Mouse (Mus musculus): ENCODE results near the gene Zfp941. TPM values are rescaled to one million over a fixed set of nuclear protein-coding genes. Genes with fewer than 3 reads are reported as not detected.

Zfp941 gene
- polyA plus RNA-seq (2015; fragmentation: Nextera tagmentation; extraction: Ambion mirVana) = 28.8 and 32.3 TPM in 2 replicates

GRCm38 (mm10) chr7:140821653-140822329 lies at the start of gene Zfp941:
Gene Zfp941 (minus strand): TSS chr7:140822178.
- H3K9me3 ChIP-seq (ENCODE audit: control insufficient read depth, low read length) = no peaks in the 10 kb centered on the region
- peak within 1 kb of the TSS; percentile 57 for H3K4me2 ChIP-seq (ENCODE audit: low read length)
- peak; percentile 89 for ATAC-seq
- peaks cover 9% of the 10 kb centered on the region for H3K4me1 ChIP-seq (ENCODE audit: control insufficient read depth, insufficient read depth, low read depth, low read length)
- peak within 1 kb of the TSS; percentile 74 for H3K9ac ChIP-seq (ENCODE audit: low read depth, low read length)
- H3K27me3 ChIP-seq (replicated peaks; ENCODE audit: control insufficient read depth, insufficient read depth, low read length) = no peaks in the 10 kb centered on the region
- peak within 1 kb of the TSS; percentile 89 for H3K27ac ChIP-seq (ENCODE audit: low read depth, low read length)
- H3K4me3 ChIP-seq (ENCODE audit: low read length) = peak within 1 kb of the TSS; percentile 67
- 4% methylated on average over 21 of the region's 21 CpGs for WGBS
- H3K36me3 ChIP-seq (ENCODE audit: control insufficient read depth, insufficient read depth, low read length) = no peaks in the 10 kb centered on the region

GRCm38 (mm10) chr7:140864761-140865160 lies 42.8 kb upstream of the Zfp941 start:
- Histone ChIP-seq H3K4me3 (ENCODE audit: low read length) (no peak overlapping the region), H3K4me2 (ENCODE audit: low read length) (no peak overlapping the region), H3K9me3 (ENCODE audit: control insufficient read depth, low read length) (no peaks in the 10 kb centered on the region), H3K4me1 (ENCODE audit: control insufficient read depth, insufficient read depth, low read depth, low read length) (no peaks in the 10 kb centered on the region), H3K36me3 (ENCODE audit: control insufficient read depth, insufficient read depth, low read length) (peaks cover 40% of the 10 kb centered on the region), H3K9ac (ENCODE audit: low read depth, low read length) (no peak overlapping the region; the same call in 1 of the 2 replicates), H3K27ac (ENCODE audit: low read depth, low read length) (no peak overlapping the region), H3K27me3 (replicated peaks; ENCODE audit: control insufficient read depth, insufficient read depth, low read length) (no peaks in the 10 kb centered on the region)
- WGBS = 88% methylated on average over 12 of the region's 12 CpGs
- ATAC-seq = no peak; the same call in 1 of the 2 replicates

- no peak for ATAC-seq
- H3K4me1 ChIP-seq (ENCODE audit: control insufficient read depth, insufficient read depth, low read depth, low read length) = peaks cover 20% of the 10 kb centered on the region
- no peaks in the 10 kb centered on the region for H3K27me3 ChIP-seq (replicated peaks; ENCODE audit: control insufficient read depth, insufficient read depth, low read length)
- no peak overlapping the region for H3K27ac ChIP-seq (ENCODE audit: low read depth, low read length)
- no peak overlapping the region for H3K4me3 ChIP-seq (ENCODE audit: low read length)
- H3K36me3 ChIP-seq (ENCODE audit: control insufficient read depth, insufficient read depth, low read length) = peaks cover 39% of the 10 kb centered on the region
- no peak overlapping the region; the same call in 1 of the 2 replicates for H3K9ac ChIP-seq (ENCODE audit: low read depth, low read length)
- H3K9me3 ChIP-seq (ENCODE audit: control insufficient read depth, low read length) = no peaks in the 10 kb centered on the region
- 82% methylated on average over 5 of the region's 5 CpGs for WGBS
- no peak overlapping the region for H3K4me2 ChIP-seq (ENCODE audit: low read length)
These were observed 38.8 kb upstream of the Zfp941 start for GRCm38 (mm10) chr7:140860728-140861127.

- Histone ChIP-seq H3K36me3 (ENCODE audit: control insufficient read depth, insufficient read depth, low read length) (peaks cover 39% of the 10 kb centered on the region), H3K27me3 (replicated peaks; ENCODE audit: control insufficient read depth, insufficient read depth, low read length) (no peaks in the 10 kb centered on the region), H3K9ac (ENCODE audit: low read depth, low read length) (no peak overlapping the region), H3K4me1 (ENCODE audit: control insufficient read depth, insufficient read depth, low read depth, low read length) (peaks cover 27% of the 10 kb centered on the region), H3K4me2 (ENCODE audit: low read length) (no peak overlapping the region), H3K9me3 (ENCODE audit: control insufficient read depth, low read length) (no peaks in the 10 kb centered on the region), H3K27ac (ENCODE audit: low read depth, low read length) (no peak overlapping the region), H3K4me3 (ENCODE audit: low read length) (no peak overlapping the region)
- 71% methylated on average over 6 of the region's 6 CpGs for WGBS
- ATAC-seq = no peak
These were observed 38.0 kb upstream of the Zfp941 start for GRCm38 (mm10) chr7:140859997-140860396.

GRCm38 (mm10) chr7:140858746-140859145 lies 36.8 kb upstream of the Zfp941 start:
- Histone ChIP-seq H3K9me3 (ENCODE audit: control insufficient read depth, low read length) (no peaks in the 10 kb centered on the region), H3K4me3 (ENCODE audit: low read length) (no peak overlapping the region; the same call in 1 of the 2 replicates), H3K27me3 (replicated peaks; ENCODE audit: control insufficient read depth, insufficient read depth, low read length) (no peaks in the 10 kb centered on the region), H3K36me3 (ENCODE audit: control insufficient read depth, insufficient read depth, low read length) (peaks cover 33% of the 10 kb centered on the region), H3K4me2 (ENCODE audit: low read length) (peak overlapping the region; percentile 97), H3K4me1 (ENCODE audit: control insufficient read depth, insufficient read depth, low read depth, low read length) (peaks cover 29% of the 10 kb centered on the region), H3K27ac (ENCODE audit: low read depth, low read length) (no peak overlapping the region), H3K9ac (ENCODE audit: low read depth, low read length) (peak overlapping the region; percentile 91; the same call in 1 of the 2 replicates)
- WGBS = 99% methylated on average over 8 of the region's 8 CpGs
- no peak for ATAC-seq

GRCm38 (mm10) chr7:140857550-140858505 lies 35.9 kb upstream of the Zfp941 start, which contains the start of gene Bet1l:
Gene Bet1l (minus strand): TSS chr7:140857577.
- peaks cover 35% of the 10 kb centered on the region for H3K36me3 ChIP-seq (ENCODE audit: control insufficient read depth, insufficient read depth, low read length)
- WGBS = 34% methylated on average over 40 of the region's 40 CpGs
- peak within 1 kb of the TSS; percentile 91 for H3K9ac ChIP-seq (ENCODE audit: low read depth, low read length)
- peak within 1 kb of the TSS; percentile 95 for H3K27ac ChIP-seq (ENCODE audit: low read depth, low read length)
- H3K4me2 ChIP-seq (ENCODE audit: low read length) = peak within 1 kb of the TSS; percentile 97
- ATAC-seq = peak; percentile 58
- H3K9me3 ChIP-seq (ENCODE audit: control insufficient read depth, low read length) = no peaks in the 10 kb centered on the region
- H3K4me1 ChIP-seq (ENCODE audit: control insufficient read depth, insufficient read depth, low read depth, low read length) = peaks cover 29% of the 10 kb centered on the region
- no peaks in the 10 kb centered on the region for H3K27me3 ChIP-seq (replicated peaks; ENCODE audit: control insufficient read depth, insufficient read depth, low read length)
- peak within 1 kb of the TSS; percentile 89 for H3K4me3 ChIP-seq (ENCODE audit: low read length)

GRCm38 (mm10) chr7:140856785-140857549 lies 35.0 kb upstream of the Zfp941 start, which contains the start of gene Ric8a:
Gene Ric8a (plus strand): TSS chr7:140856957.
- Histone ChIP-seq H3K27ac (ENCODE audit: low read depth, low read length) (peak within 1 kb of the TSS; percentile 95), H3K27me3 (replicated peaks; ENCODE audit: control insufficient read depth, insufficient read depth, low read length) (no peaks in the 10 kb centered on the region), H3K4me1 (ENCODE audit: control insufficient read depth, insufficient read depth, low read depth, low read length) (peaks cover 29% of the 10 kb centered on the region), H3K9me3 (ENCODE audit: control insufficient read depth, low read length) (no peaks in the 10 kb centered on the region), H3K36me3 (ENCODE audit: control insufficient read depth, insufficient read depth, low read length) (peaks cover 33% of the 10 kb centered on the region), H3K4me3 (ENCODE audit: low read length) (peak within 1 kb of the TSS; percentile 89), H3K4me2 (ENCODE audit: low read length) (peak within 1 kb of the TSS; percentile 97), H3K9ac (ENCODE audit: low read depth, low read length) (peak within 1 kb of the TSS; percentile 91)
- peak; percentile 84 for ATAC-seq
- WGBS = under 1% methylated on average over 50 of the region's 50 CpGs

GRCm38 (mm10) chr7:140855860-140856784 lies 34.1 kb upstream of the Zfp941 start, which contains the start of gene Gm45785:
Gene Gm45785 (minus strand): TSS chr7:140856331.
- peak; percentile 83 for ATAC-seq
- Histone ChIP-seq H3K27me3 (replicated peaks; ENCODE audit: control insufficient read depth, insufficient read depth, low read length) (no peaks in the 10 kb centered on the region), H3K4me2 (ENCODE audit: low read length) (peak within 1 kb of the TSS; percentile 97), H3K36me3 (ENCODE audit: control insufficient read depth, insufficient read depth, low read length) (peaks cover 30% of the 10 kb centered on the region), H3K4me3 (ENCODE audit: low read length) (peak within 1 kb of the TSS; percentile 89), H3K9me3 (ENCODE audit: control insufficient read depth, low read length) (no peaks in the 10 kb centered on the region), H3K4me1 (ENCODE audit: control insufficient read depth, insufficient read depth, low read depth, low read length) (peaks cover 29% of the 10 kb centered on the region), H3K9ac (ENCODE audit: low read depth, low read length) (peak within 1 kb of the TSS; percentile 91), H3K27ac (ENCODE audit: low read depth, low read length) (peak within 1 kb of the TSS; percentile 95)
- 2% methylated on average over 51 of the region's 51 CpGs for WGBS

Measured in hindbrain, embryonic 16.5 days (tissue).